Mouse (Mus musculus) heart, embryonic 11.5 days (tissue): Measurements from ENCODE around the gene Cpvl. TPM values are rescaled to one million over a fixed set of nuclear protein-coding genes. Genes with fewer than 3 reads are reported as not detected.

ENCODE experiments used
- polyA plus RNA-seq: library from polyadenylated mRNA; unstranded; fragments of >200 nt; fragmentation: Nextera tagmentation; extraction: Ambion mirVana; gene quantifications from 2 replicates; pipeline ENCODE4 v1.2.1, GENCODE M21; 2014

The Cpvl gene
- polyA plus RNA-seq, 1 experiment from 2014 or later = not detected

Other genes starting within 250 kb of the Cpvl start
- gene Tril, start 157.8 kb downstream of the Cpvl start, polyA plus RNA-seq = 5.3 and 5.5 TPM in 2 replicates
- 5.9 and 6.2 TPM in 2 replicates for gene Chn2, start 60.9 kb upstream of the Cpvl start, polyA plus RNA-seq